Mouse (Mus musculus) left cerebral cortex, adult 2 months (tissue): ENCODE results near the gene Itga6. TPM values are rescaled to one million over a fixed set of nuclear protein-coding genes. Genes with fewer than 3 reads are reported as not detected.
A peak's percentile ranks its signal among the peaks of the same experiment; 100 is the strongest.

Experiments
- DNase-seq, 2 experiments: peaks; one replicate each; pipeline ENCODE4 v3.0.0; 2021 to 2022; ENCODE audit warnings: low spot score in 2 of 2, mixed read lengths in 1 of 2; ENCODE audit errors: extremely low spot score in 1 of 2
- H3K27ac ChIP-seq: fragments of 200-600 bp; 2 replicates; pipeline ENCODE4 v1.8.1; 2022
- H3K4me3 ChIP-seq: fragments of 200-600 bp; 2 replicates; pipeline ENCODE4 v1.8.1; 2022
- CTCF ChIP-seq: fragments of 200-600 bp; IDR thresholded peaks from 2 replicates; pipeline ENCODE4 v1.8.1; 2022; ENCODE audit warnings: antibody characterized with exemption, mild to moderate bottlenecking, moderate library complexity
- intact Hi-C: fragments of 180-260 bp; cut with DNase I; formaldehyde crosslinking; loops from one replicate; pipeline ENCODE4 v1.15.1; 2025
- total RNA-seq, 2 experiments: library from RNA; stranded (reverse); gene quantifications; 2 replicates each; pipeline ENCODE4 v1.2.3; 2021

Gene Itga6
- total RNA-seq, 2 experiments from 2014 or later: 26.1 to 27.6 TPM

- Histone ChIP-seq H3K4me3 (peak overlapping the region; percentile 28; the same call in 1 of the 2 replicates), H3K27ac (no peak overlapping the region)
- no peak for TF ChIP-seq CTCF
- intact Hi-C loops: loop anchor here (2.0 to 10.0 kb wide), 3 partner anchors 160 to 418 kb away; no protein-coding TSS in a partner anchor
- DNase-seq: no peak
Measured at GRCm38 (mm10) chr2:71813022-71813358, 67.6 kb downstream of the Itga6 start.

- H3K4me3 ChIP-seq: no peak overlapping the region
- intact Hi-C loops: loop anchor here (2.0 to 10.0 kb wide), 3 partner anchors 161 to 419 kb away; no protein-coding TSS in a partner anchor
- DNase-seq: no peak
- TF ChIP-seq CTCF: no peak
- no peak overlapping the region for H3K27ac ChIP-seq
Measured at GRCm38 (mm10) chr2:71813371-71813770, 68.0 kb downstream of the Itga6 start.

GRCm38 (mm10) chr2:71814016-71814415, 68.6 kb downstream of the Itga6 start:
- Histone ChIP-seq H3K4me3 (no peak overlapping the region), H3K27ac (0 out of 2 replicates have a peak overlapping the region, but pooled peaks have one; percentile 19)
- no peak for TF ChIP-seq CTCF
- no peak for DNase-seq
- intact Hi-C loops: loop anchor here (10.0 kb wide), 1 partner anchor 419 kb away; no protein-coding TSS in a partner anchor

GRCm38 (mm10) chr2:71815279-71815678, 69.9 kb downstream of the Itga6 start:
- TF ChIP-seq CTCF: no peak
- intact Hi-C loops: loop anchor here (5.0 to 10.0 kb wide), 3 partner anchors 420 to 658 kb away; no protein-coding TSS in a partner anchor
- H3K4me3 ChIP-seq: no peak overlapping the region
- DNase-seq: no peak
- H3K27ac ChIP-seq: no peak overlapping the region

- Histone ChIP-seq H3K27ac (no peak overlapping the region), H3K4me3 (no peak overlapping the region)
- intact Hi-C loops: loop anchor here (1.0 to 10.0 kb wide), 4 partner anchors 235 to 659 kb away; no protein-coding TSS in a partner anchor
- peak; percentile 67 for TF ChIP-seq CTCF
- no peak for DNase-seq
Measured at GRCm38 (mm10) chr2:71816391-71817041, 71.1 kb downstream of the Itga6 start.

- intact Hi-C loops: no loop called here
- DNase-seq: no peak
Measured at GRCm38 (mm10) chr2:71824146-71824545, 78.7 kb downstream of the Itga6 start.

GRCm38 (mm10) chr2:71827711-71828110, 82.3 kb downstream of the Itga6 start:
- DNase-seq: no peak

More at GRCm38 (mm10) chr2:71824146-71824545, 78.7 kb downstream of the Itga6 start:
- no peak overlapping the region for H3K4me3 ChIP-seq
- no peak for TF ChIP-seq CTCF
- H3K27ac ChIP-seq: no peak overlapping the region

GRCm38 (mm10) chr2:71828928-71829327, 83.5 kb downstream of the Itga6 start:
- no peak for TF ChIP-seq CTCF
- H3K27ac ChIP-seq: no peak overlapping the region
- H3K4me3 ChIP-seq: no peak overlapping the region
- intact Hi-C loops: no loop called here
- no peak for DNase-seq

More at GRCm38 (mm10) chr2:71827711-71828110, 82.3 kb downstream of the Itga6 start:
- H3K27ac ChIP-seq: no peak overlapping the region
- intact Hi-C loops: no loop called here
- TF ChIP-seq CTCF: no peak
- H3K4me3 ChIP-seq: no peak overlapping the region

- intact Hi-C loops: no loop called here
- no peak overlapping the region for H3K27ac ChIP-seq
- DNase-seq: no peak
- H3K4me3 ChIP-seq: no peak overlapping the region
- no peak for TF ChIP-seq CTCF
Measured at GRCm38 (mm10) chr2:71833626-71834025, 88.2 kb downstream of the Itga6 start.

- TF ChIP-seq CTCF: no peak
- intact Hi-C loops: no loop called here
- no peak overlapping the region for H3K4me3 ChIP-seq
- H3K27ac ChIP-seq: no peak overlapping the region
- DNase-seq: no peak
Measured at GRCm38 (mm10) chr2:71834371-71834770, 89.0 kb downstream of the Itga6 start.

- no peak overlapping the region for H3K4me3 ChIP-seq
- no peak overlapping the region for H3K27ac ChIP-seq
- no peak for TF ChIP-seq CTCF
- intact Hi-C loops: no loop called here
- DNase-seq: no peak
Measured at GRCm38 (mm10) chr2:71835556-71835955, 90.1 kb downstream of the Itga6 start.

GRCm38 (mm10) chr2:71836232-71836631, 90.8 kb downstream of the Itga6 start:
- TF ChIP-seq CTCF: no peak
- intact Hi-C loops: no loop called here
- H3K27ac ChIP-seq: no peak overlapping the region
- no peak for DNase-seq
- H3K4me3 ChIP-seq: no peak overlapping the region

GRCm38 (mm10) chr2:71837261-71837660, 91.8 kb downstream of the Itga6 start:
- Histone ChIP-seq H3K4me3 (no peak overlapping the region), H3K27ac (no peak overlapping the region)
- intact Hi-C loops: no loop called here
- no peak for TF ChIP-seq CTCF
- no peak for DNase-seq
